Mouse (Mus musculus) heart, adult 2 months (tissue): ENCODE data around the gene Gm20388.

Experiments used
- EP300 ChIP-seq: fragments of 200-500 bp; IDR thresholded peaks from 2 replicates; pipeline ENCODE4 v1.6.1; 2011; ENCODE audit warnings: low read depth, low read length, control low read depth; ENCODE audit not compliant: insufficient read depth
- POLR2A ChIP-seq: fragments of 200-500 bp; IDR thresholded peaks from 2 replicates; pipeline ENCODE4 v1.6.1; 2011; ENCODE audit warnings: mild to moderate bottlenecking, low read depth, low read length, control low read depth; ENCODE audit not compliant: insufficient read depth

GRCm38 (mm10) chr8:122430646-122431045, 2520.0 kb downstream of the Gm20388 start:
- TF ChIP-seq EP300: no peak
- 0 out of 2 replicates have a peak, but pooled peaks have one; percentile 5 for TF ChIP-seq POLR2A
